Mouse (Mus musculus) heart, adult 18-20 months (tissue): ENCODE measurements around the gene Ppp4c. TPM values are rescaled to one million over a fixed set of nuclear protein-coding genes. Genes with fewer than 3 reads are reported as not detected.
A peak's percentile ranks its signal among the peaks of the same experiment; 100 is the strongest.
"Not testable (repeated sequence)": the region's sequence is repeated elsewhere in the genome, so short reads cannot be mapped to it uniquely, and the experiment has no call there.

Experiments
- DNase-seq, 2 experiments: peaks; one replicate each; pipeline ENCODE4 v3.0.0; 2021 to 2022; ENCODE audit warnings: mixed read lengths in 1 of 2
- total RNA-seq, 2 experiments: library from RNA; stranded (reverse); gene quantifications; 2 replicates each; pipeline ENCODE4 v1.2.3; 2021

Ppp4c gene
- total RNA-seq, 2 experiments from 2014 or later: 35.6 to 39.0 TPM

GRCm38 (mm10) chr7:126781661-126782370 lies 10.5 kb downstream of the Ppp4c start:
- DNase-seq: no peak

GRCm38 (mm10) chr7:126780971-126781635 lies 11.2 kb downstream of the Ppp4c start, which contains the start of gene Tbx6:
Gene Tbx6 (plus strand): TSS chr7:126781483.
- DNase-seq: peak in 1 of 2 experiments; percentile 46

- DNase-seq: peak; percentile 85 to 90
Measured at GRCm38 (mm10) chr7:126779983-126780970, 12.0 kb downstream of the Ppp4c start.

GRCm38 (mm10) chr7:126779101-126779500 lies 13.2 kb downstream of the Ppp4c start:
- not testable (repeated sequence) for DNase-seq

DNA sequence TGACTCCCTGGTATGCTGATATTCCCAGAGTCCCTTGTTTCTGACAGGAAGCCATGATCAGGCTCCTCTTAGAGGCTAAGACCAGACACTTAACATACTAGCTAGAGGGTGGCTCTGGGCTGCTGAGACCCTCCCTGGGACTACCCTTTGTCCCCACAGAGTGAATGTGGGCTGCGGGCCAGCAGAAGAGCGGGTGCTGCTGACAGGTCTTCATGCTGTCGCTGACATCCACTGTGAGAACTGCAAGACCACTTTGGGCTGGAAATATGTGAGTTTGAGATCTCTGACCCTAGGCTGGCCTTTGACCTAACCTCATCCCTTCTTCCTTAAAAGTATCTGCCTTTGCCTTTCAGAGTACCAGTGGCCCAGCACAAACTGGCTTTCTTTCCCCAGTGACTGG lies 14.1 kb downstream of the Ppp4c start:
- DNase-seq: peak in 1 of 2 experiments; percentile 34

- peak; percentile 47 to 67 for DNase-seq
Measured at GRCm38 (mm10) chr7:126777476-126777875, 14.8 kb downstream of the Ppp4c start.

DNA sequence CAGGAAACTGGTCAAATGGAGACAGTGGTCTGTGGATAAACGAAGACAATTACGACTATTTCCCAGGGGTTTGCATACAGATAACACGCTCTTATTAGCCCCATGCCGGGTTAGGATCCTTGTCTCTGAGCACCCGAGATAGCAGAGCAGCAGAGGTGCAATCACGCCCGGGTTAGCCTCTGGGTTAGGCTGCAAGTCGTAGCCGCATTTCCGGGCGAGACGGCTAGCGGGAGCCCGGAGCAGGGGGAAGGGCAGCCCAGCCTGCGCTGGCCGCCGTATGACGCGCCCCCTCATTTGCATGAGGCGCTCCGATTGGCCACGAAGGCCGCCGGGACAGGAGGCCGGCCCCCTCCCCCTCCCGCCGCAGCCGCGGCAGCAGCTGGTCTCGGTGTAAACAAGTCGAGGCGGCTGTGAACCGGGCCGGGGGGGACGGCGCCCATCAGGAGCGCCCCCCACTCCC lies 15.7 kb downstream of the Ppp4c start, which contains the start of gene Ypel3:
Ypel3 (plus strand) TSS at position 358 of the 460 bp plus-strand sequence.
- DNase-seq: peak; percentile 93 to 98

- no peak for DNase-seq
Measured at GRCm38 (mm10) chr7:126775978-126776234, 16.4 kb downstream of the Ppp4c start.

DNA sequence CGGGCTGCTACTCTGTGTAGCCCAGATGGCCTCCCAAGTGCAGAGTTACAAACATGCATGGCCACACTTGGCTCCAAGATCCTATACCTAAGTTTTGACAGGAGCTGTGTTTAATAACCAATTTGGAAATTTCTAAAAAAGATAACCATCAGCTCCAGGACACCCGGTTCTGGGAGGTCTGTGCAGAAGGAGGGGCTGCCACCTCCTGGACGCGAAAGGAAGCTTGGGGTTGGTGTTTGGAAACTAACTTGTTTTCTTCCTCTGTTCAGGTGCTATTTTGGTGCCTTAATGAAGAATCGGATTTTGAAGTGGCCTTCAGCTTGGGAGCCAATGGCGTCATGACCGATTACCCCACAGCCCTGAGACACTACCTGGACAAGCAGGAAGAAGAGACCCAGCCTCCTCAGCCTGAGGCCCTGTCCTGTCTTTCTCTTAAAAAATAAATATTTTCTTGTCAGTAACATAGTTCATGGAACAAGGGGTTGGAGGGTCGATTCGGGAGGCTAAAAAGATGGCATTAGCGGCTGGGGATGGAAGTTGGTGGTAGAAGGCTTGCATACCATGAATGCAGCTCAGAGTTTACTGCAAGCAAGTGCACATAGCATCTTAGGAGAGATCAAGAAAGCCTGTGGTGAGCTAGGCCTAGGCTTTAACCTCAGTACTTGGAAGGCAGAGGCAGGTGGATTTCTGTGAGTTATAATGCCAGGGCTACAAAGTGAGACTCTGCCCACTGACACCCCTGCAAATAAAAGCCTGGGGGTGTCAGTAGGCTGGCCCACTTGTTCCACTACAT lies 16.9 kb downstream of the Ppp4c start:
- DNase-seq: no peak

GRCm38 (mm10) chr7:126774463-126774862 lies 17.8 kb downstream of the Ppp4c start:
- DNase-seq: no peak

- DNase-seq: no peak
Measured at GRCm38 (mm10) chr7:126773351-126773750, 18.9 kb downstream of the Ppp4c start.

DNA sequence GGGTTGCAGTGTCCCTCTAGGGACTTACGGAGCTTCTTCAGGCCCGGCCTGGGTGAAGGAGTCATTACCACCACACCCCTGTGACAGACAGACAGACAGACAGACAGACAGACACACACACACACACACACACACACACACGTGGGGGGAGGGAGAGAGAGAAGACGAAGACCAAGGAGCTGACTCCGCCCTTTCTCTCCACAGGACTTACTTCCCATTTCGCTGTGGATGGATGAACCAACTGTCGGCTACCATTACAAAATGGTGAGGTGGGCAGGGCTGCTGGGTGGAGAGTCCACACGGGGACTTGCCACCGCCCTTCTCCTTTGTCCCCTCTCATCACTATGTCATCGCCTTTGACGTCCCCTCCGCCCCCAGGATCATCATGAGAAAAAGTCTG lies 21.5 kb downstream of the Ppp4c start:
- no peak for DNase-seq

- DNase-seq: no peak
Measured at GRCm38 (mm10) chr7:126767001-126767400, 25.3 kb downstream of the Ppp4c start.

DNA sequence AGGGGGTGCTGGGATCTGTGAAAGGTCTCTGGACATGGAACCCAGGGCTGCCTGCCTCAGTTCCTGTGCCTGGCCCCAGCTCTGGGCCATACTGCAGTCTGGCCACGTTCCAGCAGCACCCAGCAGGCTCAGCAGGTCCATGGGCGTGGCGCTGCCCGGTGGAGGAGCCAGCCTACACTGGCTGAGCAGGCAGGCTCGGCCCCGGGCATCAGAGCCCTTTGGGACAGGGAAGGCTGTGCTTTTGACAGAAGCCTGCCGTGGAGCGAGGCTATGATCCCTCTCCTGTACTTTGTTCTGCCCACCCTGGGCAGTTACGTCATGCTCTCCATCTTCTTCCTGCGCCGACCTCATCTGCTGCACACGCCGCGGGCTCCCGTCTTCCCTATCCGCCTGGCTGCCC lies 26.1 kb downstream of the Ppp4c start, which contains the start of gene Gdpd3:
Gdpd3 (plus strand) TSS at position 134 of the 400 bp plus-strand sequence.
- no peak for DNase-seq

GRCm38 (mm10) chr7:126765540-126765939 lies 26.8 kb downstream of the Ppp4c start:
- DNase-seq: no peak

DNA sequence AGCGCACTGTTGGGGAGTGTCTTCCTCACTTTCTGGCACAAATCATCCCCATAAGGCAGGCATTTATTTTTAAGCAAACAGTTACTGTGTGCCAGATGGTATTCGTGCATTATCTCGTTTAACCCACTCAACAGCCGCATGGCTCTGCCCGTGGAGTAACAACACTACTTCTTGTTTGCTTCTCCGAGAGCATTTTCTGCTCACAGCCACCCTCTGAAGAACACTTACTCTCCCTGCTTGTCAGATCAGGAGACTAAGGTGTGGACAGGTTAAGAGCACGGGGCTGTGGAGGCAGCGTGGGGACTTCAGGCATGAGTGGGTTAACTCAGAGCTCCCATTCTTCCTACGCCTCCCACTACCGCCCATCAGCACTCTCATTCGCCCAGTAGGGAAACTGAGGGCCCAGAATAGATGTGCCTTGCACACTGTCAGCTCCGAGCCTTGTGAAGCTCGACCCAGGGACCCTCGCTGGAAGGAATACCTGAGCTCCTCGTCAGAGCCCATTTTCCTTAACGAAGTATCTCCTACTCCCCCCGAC lies 29.8 kb downstream of the Ppp4c start:
- peak in 1 of 2 experiments; percentile 6 for DNase-seq

GRCm38 (mm10) chr7:126761529-126762067 lies 30.7 kb downstream of the Ppp4c start:
- DNase-seq: peak in 1 of 2 experiments; percentile 17

GRCm38 (mm10) chr7:126760956-126761355 lies 31.3 kb downstream of the Ppp4c start:
- peak in 1 of 2 experiments; percentile 20 for DNase-seq

GRCm38 (mm10) chr7:126760391-126760802 lies 31.9 kb downstream of the Ppp4c start:
- peak; percentile 82 to 94 for DNase-seq

DNA sequence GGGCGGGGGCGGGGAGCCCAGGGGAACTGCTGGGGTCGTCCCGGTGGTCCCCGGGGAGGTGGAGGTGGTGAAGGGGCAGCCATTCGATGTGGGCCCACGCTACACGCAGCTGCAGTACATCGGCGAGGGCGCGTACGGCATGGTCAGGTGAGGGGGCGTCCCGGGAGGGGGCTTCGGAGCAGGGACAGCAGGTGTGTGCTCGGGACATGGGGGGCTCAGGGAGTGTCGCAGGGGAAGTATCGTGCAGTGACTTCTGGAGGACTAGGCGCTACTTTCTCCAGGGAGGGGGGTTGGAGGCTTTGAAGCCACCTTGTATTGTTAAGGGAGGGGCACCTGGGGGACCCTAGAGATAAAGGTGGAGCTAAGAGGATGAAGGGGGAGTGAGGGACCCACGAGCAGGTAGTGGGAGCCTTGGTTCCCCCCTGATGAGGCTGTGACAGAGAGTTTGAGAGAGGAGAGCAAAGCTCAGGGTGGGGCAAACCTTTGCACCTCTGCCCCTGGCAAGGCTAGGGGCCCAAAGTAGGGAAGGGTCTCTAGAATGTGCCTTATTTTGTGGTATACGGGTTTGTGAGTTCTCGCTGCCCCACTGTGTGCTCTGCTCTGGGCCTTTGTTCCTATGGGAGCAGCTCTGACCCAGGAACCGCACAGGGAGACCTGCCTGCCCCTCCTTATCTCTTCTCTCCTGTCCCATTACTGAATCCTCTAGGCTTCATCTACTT lies 32.5 kb downstream of the Ppp4c start:
- DNase-seq: no peak
